Comparison of ENCODE assay signal across 23 mouse cellular contexts in the genomic region with DNA sequence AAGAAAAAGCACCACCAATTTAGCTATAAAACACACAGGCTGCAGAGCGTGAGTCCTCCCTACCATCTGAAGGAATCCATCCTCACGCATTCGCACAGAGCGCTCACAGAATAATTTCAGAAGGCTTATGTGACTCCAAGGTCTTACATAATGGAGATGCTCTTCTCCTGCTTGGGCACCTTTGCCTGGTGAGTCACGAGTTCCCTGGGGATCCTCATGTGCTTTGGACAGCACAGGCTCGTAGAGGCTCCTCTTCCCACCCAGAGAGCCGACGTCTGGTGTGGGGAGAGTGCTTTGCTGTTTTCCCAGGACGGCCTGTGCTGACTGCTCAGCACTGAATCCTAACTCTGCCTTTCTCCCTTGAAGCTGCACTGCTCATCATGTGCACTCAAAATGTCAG.
DNase-seq lines count a peak whose midpoint lies in the region; TF ChIP-seq lines count a peak whose summit lies in the region.
"Had no signal": no experiment of that assay in that cellular context is flagged by ENCODE, and none has a peak within 500 bp of the region (broad histone marks: within the 10 kb centered on the region; RNA-seq: fewer than 3 reads in every experiment).

No protein-coding gene starts in this region.

- no peak overlapping the region for H3K4me3 ChIP-seq in layer of hippocampus, adult 2 months
- H3K4me3 ChIP-seq: embryonic facial prominence, embryonic 13.5 days; forebrain, embryonic 10.5 days; heart, adult 2 months; heart, embryonic 12.5 days; stomach, embryonic 15.5 days had no signal

- DNase-seq in cerebellum, postnatal 36 days, result peak; percentile 21 to 31
- no peak for DNase-seq in cerebellum, adult 8-10 months
- peak; percentile 20 for DNase-seq in kidney, adult 11 months
- DNase-seq in kidney, postnatal 10 days, result no peak
- DNase-seq in layer of hippocampus, adult 2 months (ENCODE audit: low spot score in 2 of 2), result no peak
- no peak for DNase-seq in layer of hippocampus, adult 11-12 months (ENCODE audit: low spot score)
- no peak for DNase-seq in right cerebral cortex, postnatal 10 days (ENCODE audit: low spot score in 2 of 2)
- DNase-seq: adrenal gland, postnatal 25 days; B cell, adult 2 months; forebrain, postnatal 0 days; liver; midbrain, embryonic 14.5 days; right cerebral cortex, postnatal 14 days; thymus, adult 18-20 months; thymus, postnatal 25 days had no signal

- no peak for TF ChIP-seq CTCF in layer of hippocampus, adult 2 months (conservative IDR thresholded peaks at IDR 0.05)

- peak overlapping the region; percentile 78 for H3K27ac ChIP-seq in layer of hippocampus, adult 2 months
- H3K27ac ChIP-seq: embryonic facial prominence, embryonic 13.5 days; forebrain, embryonic 10.5 days; hindbrain, embryonic 14.5 days; liver, embryonic 14.5 days; macrophage; stomach, embryonic 15.5 days had no signal

Comparison
In these comparisons a context has a peak if more than half of its experiments do, and no peak if none do; other contexts are left out.
1. DNase-seq: peak in cerebellum, postnatal 36 days (2 of 2) and kidney, adult 11 months (single experiment); none in cerebellum, adult 8-10 months (single experiment), kidney, postnatal 10 days (single experiment), layer of hippocampus, adult 2 months (0 of 2), layer of hippocampus, adult 11-12 months (single experiment) and right cerebral cortex, postnatal 10 days (0 of 2).